Mouse (Mus musculus): ENCODE results near the gene Wdpcp. TPM values are rescaled to one million over a fixed set of nuclear protein-coding genes. Genes with fewer than 3 reads are reported as not detected.
A peak's percentile ranks its signal among the peaks of the same experiment; 100 is the strongest.

The Wdpcp gene
- total RNA-seq, 2 experiments from 2014 or later: 11.1 to 13.8 TPM

- intact Hi-C loops (cut with DNase I): loop anchor here (10.0 kb wide), 1 partner anchor 192 kb away; the partner anchor contains the start of gene Ugp2
These were observed 5.1 kb upstream of the Wdpcp start for GRCm38 (mm10) chr11:21566934-21567333.

DNA sequence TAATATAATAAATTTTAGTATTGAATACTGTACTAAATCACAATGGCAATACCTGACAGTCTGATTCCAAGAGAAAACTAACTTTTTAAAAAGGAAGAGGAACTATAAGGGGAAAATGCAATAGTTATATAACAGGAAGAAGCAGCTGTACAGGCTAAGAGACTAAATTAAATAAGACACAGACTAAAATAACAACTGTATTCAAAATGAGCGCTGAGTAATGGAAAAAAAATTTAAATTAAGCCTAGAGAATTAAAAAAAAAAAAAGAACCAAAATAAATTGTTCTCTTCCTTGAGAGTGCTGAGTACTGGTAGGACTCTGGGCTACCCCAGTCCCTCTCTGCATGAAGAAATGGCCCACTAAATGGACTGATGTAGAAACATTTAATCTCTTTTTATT lies 4.3 kb upstream of the Wdpcp start:
- no peak for DNase-seq (ENCODE audit: low spot score in 2 of 2)
- intact Hi-C loops (cut with DNase I): loop anchor here (10.0 kb wide), 1 partner anchor 193 kb away; the partner anchor contains the start of gene Ugp2

More at GRCm38 (mm10) chr11:21566934-21567333, 5.1 kb upstream of the Wdpcp start:
- DNase-seq (ENCODE audit: low spot score in 2 of 2): no peak

- intact Hi-C loops (cut with DNase I): loop anchor here (10.0 kb wide), 1 partner anchor 194 kb away; the partner anchor contains the start of gene Ugp2
- DNase-seq (ENCODE audit: low spot score in 2 of 2): no peak
These were observed 3.0 kb upstream of the Wdpcp start for GRCm38 (mm10) chr11:21569002-21569401.

- intact Hi-C loops (cut with DNase I): loop anchor here (5.0 to 10.0 kb wide), 2 partner anchors 195 to 433 kb away; partner anchors contain the start of genes Otx1 and Ugp2
- DNase-seq (ENCODE audit: low spot score in 2 of 2): peak; percentile 25 to 41
These were observed 2.5 kb upstream of the Wdpcp start for GRCm38 (mm10) chr11:21569456-21570108.

- intact Hi-C loops (cut with DNase I): loop anchor here (5.0 kb wide), 1 partner anchor 432 kb away; the partner anchor contains the start of gene Otx1
- DNase-seq (ENCODE audit: low spot score in 2 of 2): no peak
These were observed 1.9 kb upstream of the Wdpcp start for GRCm38 (mm10) chr11:21570109-21570474.

DNA sequence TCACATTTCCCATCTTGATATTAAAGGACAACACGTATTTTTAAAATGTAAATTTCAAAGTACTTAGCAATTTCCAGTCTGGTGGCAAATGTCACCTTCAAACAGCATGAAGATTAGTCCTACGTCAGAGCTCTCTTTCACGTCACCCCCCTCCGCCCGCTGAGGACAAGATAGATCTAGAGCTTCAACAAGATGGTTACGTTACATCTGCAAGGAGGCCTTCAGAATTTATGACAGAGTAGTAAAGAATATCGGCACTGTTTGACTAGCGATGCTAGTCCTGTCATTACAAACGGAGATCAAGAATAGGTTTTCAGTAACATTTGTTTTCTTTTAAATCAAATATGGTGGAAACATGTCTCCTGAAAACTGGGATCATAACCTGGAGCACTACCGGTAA lies 1.1 kb upstream of the Wdpcp start:
- DNase-seq (ENCODE audit: low spot score in 2 of 2): peak; percentile 36 to 52
- intact Hi-C loops (cut with DNase I): loop anchor here (5.0 kb wide), 1 partner anchor 431 kb away; the partner anchor contains the start of gene Otx1

DNA sequence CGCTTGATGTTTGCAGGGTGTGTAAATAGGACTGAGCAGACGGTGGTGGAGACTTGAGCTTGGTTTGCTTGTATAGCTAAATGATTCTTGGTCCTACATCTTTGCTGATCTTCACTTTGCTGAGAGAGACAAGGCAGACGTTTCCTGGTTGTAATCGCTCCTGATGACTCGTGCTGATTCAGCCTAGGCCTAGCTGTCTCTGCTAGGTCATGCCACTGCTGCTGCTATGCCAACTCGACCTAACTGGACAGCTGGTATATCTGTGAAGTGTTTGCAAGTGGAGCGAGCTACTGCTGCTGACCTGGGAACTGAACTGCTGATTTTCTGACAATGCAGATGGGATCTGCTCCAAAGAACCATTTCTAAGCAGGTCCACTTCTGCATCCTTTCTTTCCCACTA lies 9.4 kb downstream of the Wdpcp start:
- DNase-seq (ENCODE audit: low spot score in 2 of 2): no peak
- intact Hi-C loops (cut with DNase I): no loop called here

DNA sequence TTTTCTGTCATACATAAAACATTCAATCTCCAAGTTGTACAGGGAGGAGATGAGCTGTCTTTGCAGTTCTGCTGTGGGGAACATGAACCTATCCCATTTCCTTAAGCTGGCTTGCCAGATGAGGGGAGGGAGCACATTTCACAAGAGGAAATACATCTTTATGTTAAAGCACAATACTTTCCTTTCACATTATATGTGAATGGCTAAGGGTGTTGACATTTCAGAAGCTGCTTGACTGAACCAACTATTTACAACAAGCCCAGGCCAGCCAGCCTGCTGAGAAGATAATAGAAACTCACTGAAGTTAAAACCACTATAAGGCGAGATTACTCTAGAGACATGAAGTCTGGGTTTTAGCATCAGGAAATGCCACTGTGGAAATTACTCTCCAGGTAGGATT lies 11.3 kb downstream of the Wdpcp start:
- intact Hi-C loops (cut with DNase I): no loop called here
- DNase-seq (ENCODE audit: low spot score in 2 of 2): no peak

GRCm38 (mm10) chr11:21602497-21602896 lies 30.5 kb downstream of the Wdpcp start:
- intact Hi-C loops (cut with DNase I): no loop called here
- no peak for DNase-seq (ENCODE audit: low spot score in 2 of 2)

GRCm38 (mm10) chr11:21615915-21616314 lies 43.9 kb downstream of the Wdpcp start:
- intact Hi-C loops (cut with DNase I): no loop called here
- no peak for DNase-seq (ENCODE audit: low spot score in 2 of 2)

DNA sequence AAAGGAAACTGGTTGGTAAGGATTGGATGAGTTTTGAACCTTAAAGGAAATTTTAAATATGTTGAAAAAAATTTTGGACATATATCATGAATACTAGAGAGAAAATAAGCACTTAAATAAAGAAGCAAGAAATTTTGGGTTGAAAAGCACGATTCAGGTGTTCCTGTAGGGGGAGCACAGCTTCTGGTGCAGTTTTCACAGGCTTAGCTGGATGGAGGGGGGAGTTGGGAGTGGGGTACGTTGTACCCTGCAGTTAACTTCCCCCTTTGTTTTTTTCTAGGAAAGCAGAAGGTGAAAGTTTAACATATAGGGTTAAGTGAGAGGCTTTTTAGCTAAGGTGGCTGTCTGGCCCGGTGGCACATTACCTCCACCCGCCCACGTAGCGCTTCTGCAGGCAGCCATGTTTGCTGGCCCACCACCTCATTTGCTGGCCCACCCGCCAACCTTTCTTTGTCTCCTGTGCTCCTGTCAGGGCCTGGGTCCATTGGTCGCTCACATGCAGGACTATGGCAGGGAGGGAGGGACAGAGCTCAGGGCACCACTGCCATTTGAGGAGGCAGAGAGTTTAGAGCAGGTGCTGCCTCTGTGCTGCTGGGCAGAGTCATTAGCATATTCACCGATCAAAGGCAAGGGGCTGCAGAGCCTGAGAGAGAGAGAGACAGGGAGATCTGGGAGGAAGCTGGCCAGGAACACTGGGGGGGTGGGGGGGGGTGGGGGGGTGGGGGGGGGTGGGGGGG lies 62.3 kb downstream of the Wdpcp start:
- intact Hi-C loops (cut with DNase I): no loop called here
- no peak for DNase-seq (ENCODE audit: low spot score in 2 of 2)

GRCm38 (mm10) chr11:21638341-21638740 lies 66.3 kb downstream of the Wdpcp start:
- intact Hi-C loops (cut with DNase I): no loop called here
- DNase-seq (ENCODE audit: low spot score in 2 of 2): no peak

DNA sequence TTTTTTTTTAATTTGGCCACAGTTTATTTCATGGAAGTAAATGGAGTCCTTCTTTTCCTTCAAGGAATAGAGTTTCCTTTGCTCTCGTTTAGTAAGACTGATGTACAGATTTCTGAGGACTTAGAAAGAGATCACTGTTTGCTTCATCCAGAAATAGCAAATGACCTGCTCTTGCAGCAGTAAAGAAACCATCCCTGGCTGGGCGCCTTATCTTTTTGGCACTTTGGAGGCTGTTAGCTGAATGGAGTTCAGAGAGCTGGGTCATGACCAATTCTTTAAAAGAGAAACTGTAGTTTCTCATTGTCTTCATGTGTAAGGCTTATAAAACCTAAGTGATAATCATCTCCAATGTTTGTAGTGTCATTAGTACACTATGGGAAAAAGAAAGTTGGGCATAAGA lies 67.5 kb downstream of the Wdpcp start:
- intact Hi-C loops (cut with DNase I): no loop called here
- no peak for DNase-seq (ENCODE audit: low spot score in 2 of 2)

- no peak for DNase-seq (ENCODE audit: low spot score in 2 of 2)
- intact Hi-C loops (cut with DNase I): no loop called here
These were observed 72.2 kb downstream of the Wdpcp start for GRCm38 (mm10) chr11:21644231-21644630.

- DNase-seq (ENCODE audit: low spot score in 2 of 2): no peak
- intact Hi-C loops (cut with DNase I): no loop called here
These were observed 74.1 kb downstream of the Wdpcp start for GRCm38 (mm10) chr11:21646136-21646535.

- intact Hi-C loops (cut with DNase I): no loop called here
- DNase-seq (ENCODE audit: low spot score in 2 of 2): no peak
These were observed 87.0 kb downstream of the Wdpcp start for GRCm38 (mm10) chr11:21658985-21659384.

GRCm38 (mm10) chr11:21677034-21677433 lies 105.0 kb downstream of the Wdpcp start:
- intact Hi-C loops (cut with DNase I): no loop called here
- DNase-seq (ENCODE audit: low spot score in 2 of 2): no peak

GRCm38 (mm10) chr11:21688441-21688840 lies 116.4 kb downstream of the Wdpcp start:
- intact Hi-C loops (cut with DNase I): no loop called here
- DNase-seq (ENCODE audit: low spot score in 2 of 2): peak; percentile 17 to 18

DNA sequence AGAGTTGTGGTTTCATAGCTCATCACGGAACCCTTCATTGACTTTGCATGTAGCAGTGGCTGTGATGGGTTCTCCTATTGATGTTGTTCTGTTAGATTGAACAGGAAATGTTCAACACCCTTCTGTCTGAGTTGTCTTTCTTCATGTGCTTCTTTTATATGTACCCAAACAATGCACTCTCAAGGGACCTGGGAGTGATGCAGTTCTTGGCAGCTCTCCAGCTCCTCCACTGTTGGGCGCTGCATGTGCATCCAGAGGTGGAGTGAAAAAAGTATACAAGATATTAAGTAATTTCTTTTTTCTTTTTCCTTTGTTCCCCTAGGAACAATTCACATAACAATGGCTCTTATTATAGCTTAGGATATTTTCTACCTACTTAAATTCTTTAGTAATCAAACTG lies 118.7 kb downstream of the Wdpcp start:
- DNase-seq (ENCODE audit: low spot score in 2 of 2): no peak
- intact Hi-C loops (cut with DNase I): no loop called here

DNA sequence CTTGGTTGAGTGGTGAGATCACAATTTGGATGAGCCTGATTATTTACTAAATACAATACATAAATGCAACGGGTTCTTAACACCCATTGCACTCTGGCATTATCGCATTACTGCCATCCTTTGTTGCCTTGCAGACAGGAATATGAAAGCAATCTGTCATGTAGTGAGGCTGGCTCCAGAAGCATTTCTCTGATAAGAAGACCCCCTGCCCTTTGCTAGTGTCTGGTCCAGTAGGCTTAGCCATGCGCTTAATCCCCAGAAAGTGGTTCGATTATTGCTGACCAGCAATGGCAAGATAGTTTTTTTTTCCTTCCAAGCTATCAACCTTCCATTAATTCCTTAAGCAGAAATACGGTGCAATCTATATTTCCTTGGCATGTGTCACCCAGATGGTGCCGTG lies 122.1 kb downstream of the Wdpcp start:
- DNase-seq (ENCODE audit: low spot score in 2 of 2): no peak
- intact Hi-C loops (cut with DNase I): no loop called here

- no peak for DNase-seq (ENCODE audit: low spot score in 2 of 2)
- intact Hi-C loops (cut with DNase I): no loop called here
These were observed 125.6 kb downstream of the Wdpcp start for GRCm38 (mm10) chr11:21697642-21698041.
